Mouse (Mus musculus): ENCODE measurements around the gene Col25a1.

Gene Col25a1

DNA sequence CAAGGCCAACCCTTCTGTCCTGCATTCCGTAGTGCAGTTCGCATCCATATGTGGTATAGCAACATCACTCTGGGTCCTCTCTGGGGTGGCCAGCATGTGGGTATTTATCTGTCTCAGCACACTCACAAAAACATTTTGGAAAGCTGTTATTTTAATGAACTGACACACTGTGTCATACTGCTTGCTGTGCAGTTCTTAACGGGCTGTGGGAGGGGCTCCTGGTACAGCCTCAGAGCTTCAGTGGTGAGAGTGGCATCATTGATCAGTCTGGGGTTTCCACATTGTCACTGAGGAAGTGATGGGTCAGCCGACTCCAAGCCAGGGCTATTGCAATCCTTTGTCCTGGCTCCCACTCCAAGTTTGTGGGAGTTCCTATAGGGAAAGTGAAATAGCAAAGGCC lies 255.9 kb downstream of the Col25a1 start:
- no peak for DNase-seq

- DNase-seq: peak; percentile 17
Observed at GRCm38 (mm10) chr3:130389261-130389975, 258.1 kb downstream of the Col25a1 start.

DNA sequence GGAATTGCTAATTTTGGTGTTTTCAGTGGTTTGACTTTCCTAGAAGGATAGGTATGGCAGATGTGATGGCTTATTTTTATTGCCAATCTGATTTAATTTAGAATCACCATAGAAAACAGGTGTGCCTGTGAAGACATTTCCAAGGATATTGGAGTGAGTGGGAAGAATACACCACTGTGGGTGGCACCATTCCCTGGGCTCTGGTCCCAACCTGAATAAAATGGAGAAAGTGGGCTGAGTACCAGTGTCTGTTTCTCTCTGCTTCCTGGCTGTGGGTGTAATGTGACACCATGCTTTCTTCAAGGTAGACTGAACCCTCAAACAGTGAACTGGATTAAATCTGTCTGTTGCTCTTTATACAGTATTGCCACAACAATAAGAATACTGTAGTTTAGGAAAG lies 265.3 kb downstream of the Col25a1 start:
- no peak for DNase-seq

- DNase-seq: no peak
Observed at GRCm38 (mm10) chr3:130400716-130401559, 269.6 kb downstream of the Col25a1 start.

- peak; percentile 42 for DNase-seq
Observed at GRCm38 (mm10) chr3:130401560-130401852, 270.2 kb downstream of the Col25a1 start.

GRCm38 (mm10) chr3:130404525-130405409 lies 273.5 kb downstream of the Col25a1 start:
- peak; percentile 38 for DNase-seq

GRCm38 (mm10) chr3:130407201-130407600 lies 275.9 kb downstream of the Col25a1 start:
- no peak for DNase-seq

DNA sequence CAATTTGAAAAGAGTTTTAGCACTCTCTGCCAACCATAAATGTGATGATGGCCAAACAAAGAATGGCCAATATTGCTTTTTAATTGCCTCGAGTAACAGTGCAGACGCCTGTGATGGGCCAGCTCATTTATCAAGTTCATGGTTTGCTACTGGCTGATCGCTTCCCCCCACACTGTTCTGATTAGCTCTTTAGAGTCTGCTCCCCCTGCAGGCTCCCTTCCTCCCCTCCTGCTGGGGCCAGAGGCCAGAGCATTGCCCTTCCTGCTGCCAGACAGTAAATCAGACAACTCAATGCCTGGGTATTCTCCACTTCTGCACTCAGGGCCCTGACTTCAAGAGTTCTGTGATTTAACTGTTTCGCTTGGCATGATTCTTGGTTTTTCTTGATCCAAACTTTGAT lies 281.9 kb downstream of the Col25a1 start:
- DNase-seq: peak; percentile 84

DNA sequence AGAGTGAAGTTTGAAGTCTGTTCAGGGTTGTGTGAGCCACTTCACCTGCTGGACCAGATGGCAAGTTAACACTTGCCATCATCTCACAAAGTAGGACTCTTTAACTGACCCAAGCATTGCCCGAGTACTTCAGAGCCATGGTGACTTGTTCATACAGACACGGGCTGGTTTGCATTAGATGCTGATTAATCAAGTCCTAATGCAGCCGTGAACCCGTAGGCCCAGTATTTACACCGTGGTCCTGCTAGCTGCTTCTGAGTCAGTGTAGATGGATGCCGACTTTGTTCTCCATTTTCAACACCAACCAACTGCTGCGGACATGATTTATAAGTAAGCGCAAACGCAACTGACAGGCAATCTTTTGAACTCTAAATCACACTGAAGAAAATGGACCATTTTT lies 287.6 kb downstream of the Col25a1 start:
- peak; percentile 40 for DNase-seq

- no peak for DNase-seq
Observed at GRCm38 (mm10) chr3:130428796-130429195, 297.5 kb downstream of the Col25a1 start.

GRCm38 (mm10) chr3:130430052-130430451 lies 298.8 kb downstream of the Col25a1 start:
- no peak for DNase-seq

DNA sequence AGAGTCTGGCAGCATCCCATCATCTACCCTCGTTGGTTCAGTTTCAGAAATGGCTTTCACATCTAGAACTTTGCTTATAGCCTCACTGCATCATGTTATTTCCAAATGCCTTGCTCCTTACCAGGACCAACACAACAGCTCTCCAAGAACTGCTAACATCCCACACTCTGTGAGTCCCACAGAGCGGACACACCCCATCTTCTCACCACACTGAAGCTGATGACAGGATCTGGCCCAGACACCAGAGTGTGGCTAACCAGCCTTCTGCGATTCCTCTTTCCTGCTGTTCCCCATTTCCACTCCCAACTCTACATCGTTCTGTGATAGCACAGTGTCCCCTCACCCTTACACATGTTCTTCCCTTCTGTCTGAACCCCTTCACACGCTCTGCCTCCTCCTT lies 301.5 kb downstream of the Col25a1 start:
- no peak for DNase-seq

DNA sequence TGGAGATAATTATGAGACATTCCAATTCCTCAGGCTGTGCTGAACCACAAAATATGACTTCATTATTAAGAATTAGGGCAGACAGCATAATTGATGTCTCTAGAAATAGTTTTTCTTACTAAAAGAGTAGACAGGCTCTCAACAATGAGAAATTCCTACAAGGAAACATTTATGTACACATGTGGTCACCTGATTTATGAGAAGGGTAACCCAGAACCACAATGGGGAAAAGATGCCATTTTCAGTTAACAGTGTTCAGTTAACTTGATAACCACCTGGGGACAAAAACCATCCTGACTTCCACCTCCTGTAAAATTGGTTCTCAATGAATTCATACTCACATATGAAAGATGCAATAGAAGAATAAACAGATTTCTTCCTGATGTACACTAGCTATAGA lies 305.7 kb downstream of the Col25a1 start:
- no peak for DNase-seq

DNA sequence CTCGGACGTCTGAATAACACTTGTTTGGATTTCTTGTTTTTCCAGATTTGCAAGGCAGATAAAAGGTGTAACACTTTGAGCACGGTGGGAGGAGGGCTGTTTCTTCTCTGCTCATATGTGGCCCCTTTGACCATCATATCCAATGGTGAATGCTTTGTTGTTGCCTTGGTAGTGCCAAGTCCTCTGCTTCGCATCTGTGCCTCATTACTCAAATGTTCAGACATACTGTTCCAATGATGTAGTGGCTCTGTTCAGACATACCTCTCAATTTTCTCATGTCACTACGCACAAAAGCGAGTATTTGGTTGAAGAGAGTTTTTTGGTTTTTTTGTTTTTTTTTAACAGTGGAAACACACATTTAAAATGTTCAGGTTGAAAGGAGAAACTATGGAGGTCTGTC lies 308.5 kb downstream of the Col25a1 start:
- no peak for DNase-seq

- peak; percentile 35 for DNase-seq
Observed at GRCm38 (mm10) chr3:130440689-130441088, 309.4 kb downstream of the Col25a1 start.

- DNase-seq: no peak
Observed at GRCm38 (mm10) chr3:130443842-130444627, 312.7 kb downstream of the Col25a1 start.

DNA sequence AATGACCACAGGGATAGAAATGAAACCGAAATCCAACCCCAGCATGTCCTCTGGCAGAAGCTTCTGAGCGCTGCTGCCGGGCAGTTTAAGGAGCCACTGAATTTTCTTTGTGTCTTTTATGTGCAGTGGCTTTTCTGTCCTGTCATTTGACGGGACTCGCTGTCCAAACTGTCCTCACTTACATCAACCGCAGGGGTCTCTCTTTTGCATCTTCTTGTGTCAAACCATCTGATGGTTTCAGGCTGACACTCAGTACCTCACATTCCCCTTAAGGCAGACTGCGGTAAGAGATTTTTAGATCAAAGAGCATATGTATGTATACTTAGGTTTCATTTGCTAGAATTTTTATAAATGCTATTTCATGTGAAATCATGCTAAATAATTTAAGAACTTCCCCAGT lies 318.6 kb downstream of the Col25a1 start:
- DNase-seq: no peak

GRCm38 (mm10) chr3:130465371-130465770 lies 334.1 kb downstream of the Col25a1 start:
- DNase-seq: no peak

DNA sequence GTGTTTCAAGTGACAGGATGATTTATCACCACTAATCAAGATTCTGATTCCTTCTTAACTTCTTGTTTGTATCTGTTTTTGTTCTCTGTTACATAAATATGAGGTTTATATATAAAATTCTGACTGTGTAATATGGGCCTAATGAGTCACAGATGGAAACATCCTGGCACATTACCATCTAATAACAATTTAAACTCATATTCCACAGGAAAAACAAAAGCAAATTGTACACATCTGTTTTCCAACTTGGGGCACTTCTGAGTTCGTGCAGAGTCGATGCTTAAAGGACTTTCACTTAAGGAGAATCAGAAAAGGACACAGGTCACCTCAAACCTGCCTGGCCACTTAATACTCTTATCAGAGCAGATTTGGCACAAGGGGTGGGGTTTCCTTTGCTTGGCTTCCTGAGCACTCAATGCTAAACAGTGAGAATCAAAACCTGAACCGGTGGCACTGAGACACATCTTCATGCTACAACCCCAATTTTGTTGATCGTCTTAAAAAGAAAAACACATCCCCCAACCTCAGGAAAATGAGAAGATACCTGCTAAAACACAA lies 342.0 kb downstream of the Col25a1 start:
- no peak for DNase-seq

- DNase-seq: peak; percentile 51
Observed at GRCm38 (mm10) chr3:130473970-130474369, 342.7 kb downstream of the Col25a1 start.

- DNase-seq: no peak
Observed at GRCm38 (mm10) chr3:130482513-130482912, 351.2 kb downstream of the Col25a1 start.

DNA sequence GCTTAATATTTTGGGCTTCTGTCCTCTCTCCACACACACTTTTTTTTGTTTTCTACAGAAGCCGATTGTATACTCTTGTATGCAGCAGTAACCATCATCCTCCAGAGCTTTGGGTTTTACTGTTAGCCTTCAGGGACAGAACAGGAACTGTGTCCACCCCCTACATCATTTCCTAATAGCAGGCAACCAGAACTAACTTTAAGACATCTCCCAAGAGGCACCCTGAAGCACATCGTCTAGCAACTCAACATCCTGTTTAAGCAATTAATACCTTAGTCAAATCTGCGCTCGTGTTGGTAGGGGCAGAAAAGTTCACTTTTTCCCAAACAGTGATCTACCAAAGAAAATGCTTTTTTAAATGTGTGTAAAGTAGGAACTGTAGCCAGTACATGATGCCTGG lies 357.5 kb downstream of the Col25a1 start:
- DNase-seq: no peak
